Mouse (Mus musculus) erythroblast, embryonic 14.5 days (primary cell): Measurements from ENCODE around the gene Usp5.

Experiments used
- GATA1 ChIP-seq: IDR thresholded peaks from 2 replicates; pipeline ENCODE4 v1.6.1; 2012; ENCODE audit warnings: low read length, inconsistent platforms, mixed read lengths
- TAL1 ChIP-seq: IDR thresholded peaks from 3 replicates; pipeline ENCODE4 v1.6.1; 2012; ENCODE audit warnings: low read length, inconsistent platforms, mixed read lengths

- TF ChIP-seq TAL1 (no peak), GATA1 (no peak)
Observed at GRCm38 (mm10) chr6:124814448-124814847, 14.8 kb downstream of the Usp5 start.
